Mouse (Mus musculus) layer of hippocampus, postnatal 10 days (tissue): ENCODE results near the gene Pcsk1. TPM values are rescaled to one million over a fixed set of nuclear protein-coding genes. Genes with fewer than 3 reads are reported as not detected.

ENCODE experiments used
- DNase-seq, 2 experiments: peaks; one replicate each; pipeline ENCODE4 v3.0.0; 2021; ENCODE audit warnings: low spot score in 2 of 2
- long read RNA-seq: library from polyadenylated mRNA; stranded (forward); transcript quantifications from one replicate; pipeline ENCODE4 v2.0.0, GENCODE M21; 2023
- total RNA-seq, 2 experiments: library from RNA; stranded (reverse); gene quantifications; 2 replicates each; pipeline ENCODE4 v1.2.3; 2021

The Pcsk1 gene
- total RNA-seq, result 10 to 100 TPM; 22.7 to 25.2 TPM
- long read RNA-seq, full-length matches to known transcripts, result 2 of 4 reads
- long read RNA-seq, partial matches to known transcripts, result 1 of 4 reads
- long read RNA-seq, other reads (novel, unspliced or antisense), result 1 of 4 reads

GRCm38 (mm10) chr13:75089721-75090410 lies at the start of gene Pcsk1:
TSS of gene Pcsk1 (plus strand) at chr13:75089826.
- peak; percentile 28 to 41 for DNase-seq

GRCm38 (mm10) chr13:75058818-75059217 lies 30.8 kb upstream of the Pcsk1 start:
- no peak for DNase-seq

GRCm38 (mm10) chr13:75063947-75064346 lies 25.7 kb upstream of the Pcsk1 start:
- DNase-seq, result no peak

GRCm38 (mm10) chr13:75088597-75088996 lies 1.0 kb upstream of the Pcsk1 start:
- DNase-seq, result no peak

GRCm38 (mm10) chr13:75090411-75090779 lies 769 bp downstream of the Pcsk1 start:
- peak; percentile 14 to 37 for DNase-seq

GRCm38 (mm10) chr13:75091071-75091470 lies 1.4 kb downstream of the Pcsk1 start:
- DNase-seq, result no peak

GRCm38 (mm10) chr13:75095487-75095886 lies 5.9 kb downstream of the Pcsk1 start:
- DNase-seq, result no peak

- DNase-seq, result no peak
These were observed 23.5 kb downstream of the Pcsk1 start for GRCm38 (mm10) chr13:75113114-75113513.

GRCm38 (mm10) chr13:75114007-75114424 lies 24.4 kb downstream of the Pcsk1 start:
- no peak for DNase-seq

GRCm38 (mm10) chr13:75114838-75115237 lies 25.2 kb downstream of the Pcsk1 start:
- DNase-seq, result no peak

- no peak for DNase-seq
These were observed 46.2 kb downstream of the Pcsk1 start for GRCm38 (mm10) chr13:75135833-75136232.

GRCm38 (mm10) chr13:75160661-75161060 lies 71.0 kb downstream of the Pcsk1 start:
- DNase-seq, result no peak

GRCm38 (mm10) chr13:75163408-75163807 lies 73.8 kb downstream of the Pcsk1 start:
- DNase-seq, result peak; percentile 4 to 11
